Mouse (Mus musculus) testis, adult 2 months (tissue): Measurements from ENCODE around the gene Srsf3.

ENCODE experiments used
- CTCF ChIP-seq: fragments of 200-500 bp; IDR thresholded peaks from 2 replicates; pipeline ENCODE4 v1.5.1; 2012; ENCODE audit warnings: low read depth, mild to moderate bottlenecking, inconsistent platforms, low read length, moderate library complexity; ENCODE audit not compliant: control insufficient read depth, insufficient read depth, insufficient replicate concordance
- POLR2A ChIP-seq: fragments of 200-500 bp; IDR thresholded peaks from 2 replicates; pipeline ENCODE4 v1.6.1; 2012; ENCODE audit warnings: low read depth, mild to moderate bottlenecking, inconsistent platforms, low read length, moderate library complexity; ENCODE audit not compliant: control insufficient read depth

DNA sequence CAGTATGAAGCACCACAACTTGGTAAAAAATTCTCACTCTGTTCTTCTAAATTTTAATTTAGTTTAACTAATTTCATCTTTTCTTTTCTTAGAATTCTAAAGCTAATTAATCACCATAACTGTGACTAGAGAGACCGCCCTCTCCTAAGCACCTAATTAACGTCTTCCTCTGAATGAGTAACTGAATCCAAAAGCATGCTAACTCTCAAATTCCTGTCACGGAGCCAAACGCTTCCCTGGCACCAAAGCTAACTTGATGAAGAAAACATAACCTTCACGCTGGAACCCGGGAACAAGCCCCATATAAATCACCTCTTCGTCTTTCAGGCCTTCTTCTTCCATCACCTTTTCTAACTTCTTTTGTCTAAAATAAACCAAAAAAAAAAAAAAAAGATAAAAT, 40.3 kb upstream of the Srsf3 start:
- TF ChIP-seq POLR2A (no peak), CTCF (no peak)
